Mouse (Mus musculus) cerebellum, adult 2 months (tissue): ENCODE measurements around the gene Iqsec3.

Experiments used
- CTCF ChIP-seq: fragments of 200-500 bp; IDR thresholded peaks from 2 replicates; pipeline ENCODE4 v1.5.1; 2011; ENCODE audit warnings: low read depth, mild to moderate bottlenecking, control low read depth, low read length, moderate library complexity, borderline replicate concordance; ENCODE audit not compliant: insufficient read depth
- POLR2A ChIP-seq: fragments of 200-500 bp; IDR thresholded peaks from 2 replicates; pipeline ENCODE4 v1.6.1; 2011; ENCODE audit warnings: low read length, control low read depth, borderline replicate concordance; ENCODE audit not compliant: insufficient read depth

DNA sequence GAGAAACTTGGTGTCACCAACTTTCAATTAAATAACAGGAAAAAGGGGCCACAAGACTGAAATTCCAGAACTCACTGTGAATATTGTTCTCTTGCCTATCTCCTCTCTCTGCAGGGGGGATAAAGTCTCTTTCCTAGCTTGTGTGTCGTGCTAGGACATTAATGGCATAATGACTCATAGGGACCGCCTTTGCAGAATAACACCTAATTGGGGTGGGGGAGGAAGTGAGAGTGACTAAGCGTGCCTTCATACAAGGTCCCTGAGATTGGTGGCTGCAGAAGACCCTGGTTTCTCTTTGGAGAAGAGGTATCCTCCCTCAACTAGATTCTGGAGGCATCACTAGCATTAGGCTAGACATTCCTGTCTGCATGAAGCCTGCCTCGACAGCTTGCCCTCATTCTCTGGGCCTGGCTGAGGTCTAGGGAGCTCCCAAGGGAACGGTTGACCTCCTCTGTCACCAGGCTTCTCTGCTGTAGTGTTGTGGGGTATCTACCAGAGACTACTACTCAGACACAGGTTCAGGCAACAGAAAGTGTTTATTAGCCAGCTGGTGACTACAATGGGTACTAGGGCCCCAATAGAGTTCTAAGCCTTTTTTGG lies 48.7 kb upstream of the Iqsec3 start:
- TF ChIP-seq POLR2A (no peak), CTCF (no peak)
